Mouse (Mus musculus): ENCODE measurements around the gene Arhgap15.

Gene Arhgap15

DNA sequence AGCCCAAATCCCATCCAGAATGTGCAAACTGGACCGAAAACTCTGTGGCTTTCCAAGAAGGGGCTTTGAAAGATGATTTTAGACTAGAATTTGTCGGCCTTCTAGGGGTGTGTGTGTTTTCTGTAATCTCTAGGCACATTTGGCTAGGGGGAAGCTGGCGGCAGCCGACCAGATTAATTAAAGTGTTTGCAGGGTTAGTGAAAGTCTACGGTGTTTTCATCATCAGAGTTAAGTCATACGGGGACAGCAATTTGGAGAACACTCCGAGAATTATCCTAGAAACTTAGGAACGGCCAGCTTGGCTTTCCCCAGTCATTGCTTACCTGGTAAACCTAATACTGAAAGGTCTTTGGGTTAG lies 356.6 kb downstream of the Arhgap15 start:
- no peak for DNase-seq (ENCODE audit: extremely low read depth, low read depth)

DNA sequence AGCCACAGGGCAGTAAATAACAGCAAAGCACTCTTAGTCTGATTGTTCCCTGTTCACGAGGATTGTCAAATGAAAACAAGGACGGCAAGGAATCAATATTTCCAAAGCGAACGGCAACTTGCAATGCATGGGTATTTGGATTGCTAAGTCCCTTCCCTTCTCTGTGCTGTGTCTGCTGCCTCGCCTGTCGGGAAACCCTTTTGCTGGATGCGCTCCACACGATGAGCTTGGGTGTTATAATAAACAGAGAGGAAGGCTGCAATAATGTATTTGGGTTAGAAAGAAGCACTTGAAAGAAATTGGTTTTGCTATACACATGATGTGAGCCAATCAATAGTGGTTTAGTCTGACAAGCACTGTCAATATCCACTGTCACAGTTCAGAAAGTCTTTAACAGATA lies 357.7 kb downstream of the Arhgap15 start:
- DNase-seq (ENCODE audit: extremely low read depth, low read depth) = no peak

DNA sequence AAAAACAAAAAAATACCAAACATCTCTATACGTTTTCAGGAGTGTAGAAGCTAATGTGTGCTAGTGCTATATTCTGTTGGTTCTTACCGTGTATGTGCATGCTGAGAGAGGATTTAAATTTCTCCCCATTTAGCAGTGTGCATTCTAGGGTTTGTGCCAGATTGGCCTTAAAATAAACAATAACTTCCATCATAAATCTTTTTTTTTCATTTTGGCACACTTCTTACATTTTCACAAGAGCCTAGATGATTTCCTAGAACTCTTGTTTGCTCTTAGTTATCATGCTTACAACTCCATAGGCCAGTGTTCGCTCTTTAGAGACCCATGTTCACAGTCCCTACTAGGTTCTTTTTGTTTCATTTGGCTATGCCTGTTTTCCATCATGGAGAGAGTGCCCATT lies 362.7 kb downstream of the Arhgap15 start:
- DNase-seq (ENCODE audit: extremely low read depth, low read depth) = no peak

DNA sequence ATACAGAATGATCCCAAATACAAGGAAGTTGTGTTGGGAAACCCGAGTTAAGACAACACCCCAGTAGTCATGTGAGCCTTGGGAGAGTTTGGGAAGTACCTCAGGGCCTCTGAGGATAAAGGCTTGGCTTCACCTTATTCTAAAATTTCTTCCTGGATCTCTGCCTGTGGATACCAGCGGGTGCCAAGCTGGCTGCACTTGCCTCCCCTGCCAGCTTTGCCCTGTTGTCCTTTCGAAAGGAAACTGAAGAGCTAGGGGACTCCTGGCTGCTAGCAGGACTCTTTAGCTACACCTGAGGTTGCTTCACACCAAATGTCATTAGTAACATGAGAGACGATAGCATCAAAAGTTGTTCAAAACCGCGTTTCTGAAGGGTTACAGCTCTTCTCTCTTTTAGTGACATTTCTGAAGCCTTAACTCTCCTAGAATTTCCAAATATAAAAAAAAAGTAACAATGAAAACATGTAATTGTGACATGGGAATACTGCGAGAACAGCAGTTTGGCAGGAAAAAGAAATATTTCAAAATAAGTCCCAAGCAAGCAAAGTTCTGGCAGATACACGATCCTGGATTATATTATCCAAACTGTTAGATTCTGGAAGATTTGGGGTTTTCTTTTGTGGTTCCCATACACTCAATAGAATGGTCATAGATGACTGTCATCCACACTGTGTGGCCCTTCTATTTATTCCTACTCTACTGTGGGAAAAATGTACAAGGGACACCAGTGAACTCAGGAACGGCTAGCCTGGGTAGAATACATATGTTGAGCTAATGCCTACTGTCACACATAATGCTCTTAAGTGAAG lies 364.6 kb downstream of the Arhgap15 start:
- no peak for DNase-seq (ENCODE audit: extremely low read depth, low read depth)

DNA sequence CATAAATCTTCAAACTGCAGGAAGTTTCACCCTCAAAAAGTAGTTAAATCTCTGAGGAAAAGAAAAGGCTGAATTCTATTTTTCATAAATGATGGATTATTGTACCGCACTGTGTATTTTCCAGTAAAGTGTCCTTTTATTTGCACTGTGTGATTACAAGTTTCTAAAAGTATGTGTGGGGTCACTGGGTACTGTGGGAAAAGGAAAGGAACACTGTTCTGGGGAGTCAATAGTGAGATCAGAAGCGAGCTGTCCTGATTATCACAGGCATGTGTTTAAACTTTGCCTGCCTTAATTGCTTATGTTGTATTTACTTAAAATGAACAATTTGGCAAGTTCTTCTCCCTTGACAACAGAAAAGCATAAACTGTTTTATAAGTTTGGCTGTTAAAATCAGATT lies 365.7 kb downstream of the Arhgap15 start:
- no peak for DNase-seq (ENCODE audit: extremely low read depth, low read depth)

DNA sequence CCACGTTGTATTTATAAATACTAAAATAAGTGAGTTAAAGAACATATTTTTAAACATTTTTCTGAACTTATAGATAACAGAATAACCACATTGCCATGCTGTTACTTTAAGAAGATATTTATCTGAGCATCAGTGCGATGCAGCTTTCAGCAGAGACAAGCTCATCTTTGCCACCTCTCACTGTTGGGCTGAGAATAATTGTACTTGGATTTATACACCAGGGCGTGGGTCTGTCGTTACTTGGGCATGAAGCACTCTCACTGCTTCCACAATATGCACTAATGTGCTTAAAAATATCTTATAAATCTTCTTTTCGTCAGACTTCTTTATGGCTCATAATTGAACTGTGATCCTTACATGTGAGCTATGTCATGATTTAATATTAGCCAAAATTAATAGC lies 372.5 kb downstream of the Arhgap15 start:
- DNase-seq (ENCODE audit: extremely low read depth, low read depth) = no peak

DNA sequence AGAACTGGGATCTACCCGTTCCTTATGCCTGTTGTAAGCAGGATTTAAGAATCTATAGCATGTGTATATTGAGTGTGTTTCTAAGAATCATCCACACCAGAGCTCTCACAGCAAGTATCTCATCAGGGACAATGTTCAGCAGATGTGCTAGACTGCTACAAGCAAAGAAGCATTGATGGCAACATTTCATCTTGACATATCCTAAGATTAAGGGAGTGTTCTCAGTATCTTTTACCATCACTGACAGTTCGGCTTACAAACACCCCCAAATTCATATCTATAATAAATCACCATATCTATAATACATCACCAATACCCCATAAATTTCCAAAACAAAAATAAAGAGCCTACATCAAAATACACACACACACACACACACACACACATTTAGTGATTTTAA lies 374.6 kb downstream of the Arhgap15 start:
- no peak for DNase-seq (ENCODE audit: extremely low read depth, low read depth)

DNA sequence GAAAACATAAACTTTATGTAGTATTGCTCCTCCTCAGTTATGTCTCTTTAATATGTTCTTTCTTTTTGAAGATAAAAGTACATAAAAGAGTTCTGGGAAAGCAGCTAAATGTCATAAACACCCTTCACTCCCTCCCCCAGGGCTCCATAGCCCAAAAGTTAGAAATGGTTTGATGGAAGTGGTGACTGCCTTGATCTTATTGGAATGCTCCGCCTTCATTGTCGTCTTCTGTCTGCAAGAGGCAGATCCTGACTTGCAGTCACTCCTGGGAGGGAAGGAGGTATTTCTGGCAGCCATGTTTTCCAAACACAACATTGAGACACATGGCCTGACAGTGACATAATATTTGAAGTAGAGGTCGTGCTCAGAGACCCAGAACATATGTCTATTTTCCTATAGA lies 375.5 kb downstream of the Arhgap15 start:
- no peak for DNase-seq (ENCODE audit: extremely low read depth, low read depth)

DNA sequence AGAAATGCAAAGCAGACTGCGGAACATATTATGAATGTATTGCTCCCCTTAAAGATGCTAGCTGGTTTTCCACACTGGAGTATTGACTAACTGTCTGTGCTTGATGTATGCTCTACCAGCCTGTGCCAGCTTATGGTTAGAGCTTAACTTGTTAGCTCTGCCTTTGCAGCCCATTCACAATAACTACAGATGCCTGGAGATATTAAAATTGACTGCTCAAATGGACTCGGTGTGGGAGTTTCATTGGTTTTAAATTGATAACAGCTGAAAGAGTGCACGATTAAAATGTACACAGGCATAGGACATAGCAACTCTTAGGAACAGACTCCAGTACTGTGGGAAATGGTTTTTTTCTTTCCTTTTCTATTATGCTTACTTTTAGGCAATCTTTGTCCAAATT lies 376.1 kb downstream of the Arhgap15 start:
- DNase-seq (ENCODE audit: extremely low read depth, low read depth) = no peak

DNA sequence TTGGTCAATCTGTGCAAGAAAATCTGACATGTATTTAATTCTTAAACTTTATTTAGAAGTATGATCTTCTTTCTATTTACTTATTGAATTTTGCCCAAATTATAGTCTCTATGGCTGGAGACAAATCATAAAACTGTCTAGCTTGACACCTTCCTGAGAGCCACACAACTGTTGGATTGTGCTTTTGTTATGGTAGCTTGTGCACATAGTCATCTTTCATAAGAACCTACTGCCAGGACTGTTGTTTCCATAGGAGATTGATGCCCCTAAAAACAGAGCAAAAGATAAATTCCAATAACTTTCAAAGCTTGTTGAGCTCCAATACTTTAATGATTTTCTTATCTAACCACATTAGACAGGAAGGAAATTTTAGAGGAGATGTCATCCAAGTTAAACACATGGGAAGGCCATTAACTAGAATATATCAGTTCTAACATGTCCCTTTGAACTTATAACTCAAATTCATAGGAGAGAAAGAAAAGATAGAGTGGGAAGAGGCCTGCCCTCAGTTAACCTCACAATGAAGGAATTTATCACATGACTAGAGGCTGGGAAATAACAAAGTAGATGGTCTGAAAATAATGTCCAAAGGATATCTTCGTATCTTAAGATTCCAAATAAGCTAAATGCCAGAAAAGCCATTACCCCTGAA lies 377.5 kb downstream of the Arhgap15 start:
- DNase-seq (ENCODE audit: extremely low read depth, low read depth) = no peak

DNA sequence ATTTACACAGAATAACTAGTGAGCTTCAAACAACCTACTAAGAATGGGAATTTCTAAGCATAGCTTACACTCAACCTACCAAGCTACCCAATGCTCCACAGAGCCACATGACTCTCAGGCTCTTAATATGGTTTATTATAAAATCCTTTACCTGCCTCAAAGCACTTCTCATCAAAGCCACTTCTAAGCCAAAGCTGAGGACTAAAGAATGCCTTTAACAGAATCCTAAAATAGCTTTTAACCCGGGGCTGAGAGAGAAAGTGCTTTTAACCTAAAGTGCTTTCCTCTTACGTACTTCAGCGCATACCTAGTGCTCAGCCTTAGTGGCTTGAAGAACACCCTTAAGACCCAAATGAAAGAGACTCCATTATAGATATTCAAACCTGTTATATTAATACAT lies 380.9 kb downstream of the Arhgap15 start:
- no peak for DNase-seq (ENCODE audit: extremely low read depth, low read depth)

DNA sequence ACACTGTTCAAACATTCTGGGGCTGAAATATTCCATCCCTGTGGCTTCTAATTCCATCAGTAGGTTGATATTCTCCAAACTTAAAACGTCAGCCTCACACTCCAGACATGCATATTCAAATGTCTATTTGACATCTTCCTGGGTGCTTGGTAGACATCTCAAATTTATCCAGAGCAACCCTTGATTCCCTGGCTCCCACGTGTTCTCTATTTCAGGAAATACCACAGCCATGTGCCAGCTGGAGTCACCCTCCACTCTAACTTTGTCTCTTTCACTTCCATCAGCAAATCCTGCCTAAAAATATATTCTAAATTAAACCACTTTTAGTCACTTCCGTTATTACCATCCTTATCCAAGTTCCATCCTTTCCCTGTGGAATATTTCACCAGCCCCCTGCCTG lies 382.6 kb downstream of the Arhgap15 start:
- DNase-seq (ENCODE audit: extremely low read depth, low read depth) = no peak

DNA sequence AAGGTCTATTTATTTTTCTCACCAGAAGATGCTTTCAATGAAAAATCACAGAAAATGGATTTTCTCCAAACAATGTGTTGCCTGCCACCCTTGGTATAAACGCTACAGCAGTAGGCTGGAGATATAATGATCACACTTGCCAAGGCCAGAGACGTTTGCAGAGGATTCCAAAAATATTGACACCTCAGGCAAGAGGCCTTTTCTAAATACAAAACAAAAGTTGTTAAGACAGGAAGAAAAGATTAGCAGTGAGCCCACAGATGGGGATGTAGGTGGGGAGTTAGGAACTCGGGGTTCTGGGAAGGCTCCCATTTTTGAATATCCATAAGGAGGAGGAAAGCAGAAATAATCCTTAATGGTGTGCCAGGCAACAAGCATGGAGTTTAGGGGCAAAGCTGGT lies 386.2 kb downstream of the Arhgap15 start:
- DNase-seq (ENCODE audit: extremely low read depth, low read depth) = no peak

DNA sequence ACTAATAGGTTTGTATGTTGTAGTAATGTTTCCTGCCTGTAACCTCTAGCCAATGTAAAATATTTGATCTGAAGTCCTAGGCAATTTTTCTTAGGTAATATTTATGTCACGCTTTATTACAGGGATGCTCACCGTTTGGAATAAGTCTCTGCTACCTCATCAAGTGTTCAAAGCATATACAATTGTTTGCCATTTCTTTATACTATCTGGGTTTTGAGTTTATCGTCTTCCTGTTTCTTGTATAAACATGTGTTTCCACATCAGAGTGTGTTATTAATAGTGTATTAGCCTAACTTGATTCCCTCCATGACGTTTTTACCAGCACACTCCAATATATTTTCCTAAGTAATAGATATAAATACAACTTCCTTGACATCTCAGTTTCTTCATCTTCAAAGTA lies 391.8 kb downstream of the Arhgap15 start:
- DNase-seq (ENCODE audit: extremely low read depth, low read depth) = no peak

DNA sequence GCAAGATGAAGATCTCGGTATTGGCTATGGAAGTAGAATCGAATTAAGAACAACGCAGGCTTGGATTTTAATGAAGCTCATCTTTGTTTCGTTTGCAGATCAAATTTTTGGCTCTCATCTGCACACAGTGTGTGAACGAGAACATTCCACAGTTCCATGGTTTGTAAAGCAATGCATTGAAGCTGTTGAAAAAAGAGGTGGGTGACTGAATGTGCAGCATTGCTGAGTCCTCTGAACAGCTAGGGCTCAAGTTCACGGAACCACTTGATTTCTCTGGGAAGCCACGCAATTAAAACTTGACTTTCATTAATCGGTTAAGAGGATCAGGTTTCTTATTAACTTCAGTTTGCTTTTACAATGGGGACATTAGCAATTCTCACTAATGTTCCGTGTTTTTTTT lies 393.5 kb downstream of the Arhgap15 start:
- no peak for DNase-seq (ENCODE audit: extremely low read depth, low read depth)

DNA sequence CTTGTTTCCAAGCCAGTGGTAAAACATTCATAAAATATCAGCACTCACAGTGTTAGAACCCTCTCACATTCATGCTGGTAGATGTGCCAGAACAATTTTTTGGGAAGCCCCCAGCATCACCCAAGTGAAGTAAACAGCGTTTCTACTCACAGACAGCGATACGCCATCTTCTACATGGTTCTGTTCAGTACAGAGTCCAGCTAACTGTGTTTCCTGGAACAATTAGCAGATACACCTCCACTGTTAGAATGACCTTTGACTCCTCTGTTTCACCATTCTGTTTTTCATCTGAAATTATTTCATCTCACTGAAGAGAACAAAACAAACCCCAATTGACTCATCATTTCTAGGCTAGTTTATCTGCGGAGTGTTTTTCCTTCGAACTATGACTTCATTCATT lies 394.0 kb downstream of the Arhgap15 start:
- no peak for DNase-seq (ENCODE audit: extremely low read depth, low read depth)

DNA sequence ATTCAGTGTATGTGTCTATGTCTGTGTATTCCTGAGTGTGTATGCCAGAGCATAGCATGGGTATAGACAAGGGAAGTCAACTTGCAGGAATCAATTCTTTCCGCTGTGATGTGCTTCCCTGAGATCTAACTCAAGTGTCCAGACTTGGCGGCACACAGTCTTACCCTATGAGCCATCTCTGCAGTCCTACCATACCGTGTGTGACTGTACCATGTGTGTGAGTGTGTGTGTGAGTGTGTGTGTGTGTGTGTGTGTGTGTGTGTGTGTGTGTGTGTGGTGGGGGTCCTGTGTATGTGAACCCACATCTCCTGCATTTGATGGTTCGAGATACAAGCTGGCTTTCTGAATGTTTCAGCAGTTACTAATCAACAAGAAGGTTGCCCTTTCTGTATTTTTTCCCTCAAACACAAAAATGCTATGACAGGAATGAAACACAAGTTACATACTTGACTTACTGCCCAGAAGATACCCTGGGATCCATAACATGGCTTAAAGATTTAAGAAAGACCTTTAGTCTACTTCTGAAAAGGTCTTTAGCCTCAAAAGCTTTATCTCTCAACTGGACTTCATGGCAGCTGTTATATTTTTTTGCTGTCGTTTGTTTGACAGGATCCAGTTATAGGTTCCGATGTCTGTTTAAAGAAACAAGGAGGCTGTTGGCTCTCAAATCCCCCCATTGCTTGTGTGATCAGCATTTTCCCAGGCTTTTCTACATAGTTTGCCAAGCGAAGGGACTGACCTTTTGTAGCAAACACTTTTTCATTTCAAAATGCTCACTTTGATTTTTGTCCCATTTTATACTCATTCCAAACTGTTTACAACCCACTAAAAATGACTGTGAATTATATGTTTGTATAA lies 397.7 kb downstream of the Arhgap15 start:
- DNase-seq (ENCODE audit: extremely low read depth, low read depth) = no peak

DNA sequence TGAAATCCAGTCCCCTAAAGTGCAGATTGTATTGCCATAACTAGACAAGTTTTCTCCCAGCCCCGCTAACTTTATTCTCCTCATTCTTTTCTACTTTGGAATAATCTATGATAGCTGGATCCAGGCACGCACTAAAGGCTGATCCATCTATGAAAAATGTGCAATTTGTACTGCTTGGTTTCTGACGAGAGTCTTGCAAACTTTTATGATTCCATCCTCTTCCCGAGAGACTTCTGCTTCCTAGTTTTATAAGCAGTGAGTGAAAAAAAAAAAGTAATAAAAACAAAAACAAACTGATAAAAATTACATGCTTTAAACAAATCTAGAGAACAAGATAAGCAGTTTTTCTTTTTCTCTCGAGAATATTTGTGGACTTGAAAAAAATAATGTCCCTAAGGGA lies 398.9 kb downstream of the Arhgap15 start:
- DNase-seq (ENCODE audit: extremely low read depth, low read depth) = no peak

DNA sequence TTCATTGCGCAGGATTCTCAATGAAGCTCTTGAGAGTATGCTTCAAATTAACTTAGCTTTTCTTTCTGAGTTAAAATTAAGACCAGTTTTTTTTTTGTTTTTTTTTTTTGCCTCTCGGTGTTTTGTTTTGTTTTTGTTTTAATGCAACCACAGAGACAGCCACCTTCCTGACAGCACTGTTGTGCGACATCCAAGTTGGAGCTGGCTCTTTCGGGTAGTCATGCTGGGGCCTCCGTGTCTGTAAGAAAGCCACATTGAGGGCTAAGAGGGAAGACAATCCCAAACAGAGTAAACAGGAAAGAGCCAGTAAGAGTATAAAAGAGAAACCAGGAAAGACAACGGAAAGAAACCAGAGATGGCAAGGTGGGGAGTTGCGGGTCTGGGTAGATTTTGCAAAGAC lies 399.3 kb downstream of the Arhgap15 start:
- DNase-seq (ENCODE audit: extremely low read depth, low read depth) = no peak

DNA sequence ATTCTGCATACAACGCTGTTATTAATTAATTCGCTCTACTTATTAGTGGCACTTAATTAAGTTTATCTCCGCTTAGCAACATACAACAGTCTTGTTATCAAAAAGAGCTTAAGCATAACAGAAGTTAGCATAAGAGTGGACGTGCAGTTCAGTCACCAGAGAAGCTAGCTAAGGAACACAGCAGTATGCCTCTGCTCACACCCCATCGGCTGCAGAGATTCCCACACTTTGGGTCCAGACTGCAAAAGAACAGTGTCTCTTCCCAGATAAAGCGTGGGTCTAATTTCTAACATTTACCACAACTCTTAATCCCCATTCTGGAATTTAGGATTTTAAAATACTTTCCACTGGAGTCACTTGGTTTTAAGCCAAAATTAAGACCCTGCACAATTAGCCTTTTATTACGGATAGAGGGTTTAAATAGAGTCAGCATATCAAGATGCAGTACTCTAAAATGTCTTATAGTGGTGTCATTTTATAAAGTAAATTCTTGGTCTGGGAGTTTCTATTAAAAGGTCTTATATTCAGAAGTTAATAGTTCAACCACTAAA lies 400.0 kb downstream of the Arhgap15 start:
- DNase-seq (ENCODE audit: extremely low read depth, low read depth) = no peak

DNA sequence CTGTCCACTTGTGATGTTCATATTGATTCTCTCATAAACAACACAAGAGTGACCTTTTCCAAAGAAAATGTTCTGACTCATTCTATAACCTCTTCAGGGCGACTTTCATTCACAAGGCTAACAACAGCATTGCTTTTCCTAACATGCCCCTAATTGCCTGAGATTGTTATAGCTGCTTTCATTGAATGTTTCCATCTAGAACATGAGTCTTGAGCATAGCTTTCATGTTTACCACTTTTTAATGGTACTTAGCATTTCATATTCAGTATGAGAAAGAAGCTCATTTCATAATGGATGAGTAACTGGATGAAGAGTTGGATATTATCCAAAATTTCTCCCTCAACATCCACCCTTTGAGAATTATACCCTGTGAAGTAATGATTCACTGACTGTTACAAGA lies 403.7 kb downstream of the Arhgap15 start:
- DNase-seq (ENCODE audit: extremely low read depth, low read depth) = no peak

DNA sequence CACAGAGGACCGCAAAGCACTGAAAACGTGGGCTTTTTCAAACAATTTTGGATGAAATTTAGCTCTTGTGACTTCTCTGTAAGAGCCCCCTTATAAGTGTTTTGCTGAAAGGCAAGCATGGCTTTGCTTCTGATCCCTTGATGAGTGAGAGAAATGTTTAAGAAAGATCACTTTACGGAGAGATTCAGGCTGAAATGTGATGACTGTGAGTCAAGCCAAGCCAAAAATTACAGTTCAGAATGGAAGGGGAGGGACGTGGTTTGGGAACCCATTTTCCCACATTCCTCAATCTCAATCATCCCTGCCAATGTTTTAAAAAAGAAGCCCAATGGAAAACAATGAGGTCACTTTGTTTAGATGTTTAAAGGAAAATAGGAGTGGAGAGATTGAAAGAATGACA lies 411.7 kb downstream of the Arhgap15 start:
- no peak for DNase-seq (ENCODE audit: extremely low read depth, low read depth)

All from MEL-GATA-1-ER (cell line).